Mouse (Mus musculus) right cerebral cortex, postnatal 4 days (tissue): ENCODE measurements around the gene S1pr4.

ENCODE experiments used
- DNase-seq: peaks from one replicate; pipeline ENCODE4 v3.0.0-alpha.2; 2022

S1pr4 gene

GRCm38 (mm10) chr10:81518546-81518945 is 18.6 kb upstream of the S1pr4 start:
- DNase-seq: peak; percentile 70

DNA sequence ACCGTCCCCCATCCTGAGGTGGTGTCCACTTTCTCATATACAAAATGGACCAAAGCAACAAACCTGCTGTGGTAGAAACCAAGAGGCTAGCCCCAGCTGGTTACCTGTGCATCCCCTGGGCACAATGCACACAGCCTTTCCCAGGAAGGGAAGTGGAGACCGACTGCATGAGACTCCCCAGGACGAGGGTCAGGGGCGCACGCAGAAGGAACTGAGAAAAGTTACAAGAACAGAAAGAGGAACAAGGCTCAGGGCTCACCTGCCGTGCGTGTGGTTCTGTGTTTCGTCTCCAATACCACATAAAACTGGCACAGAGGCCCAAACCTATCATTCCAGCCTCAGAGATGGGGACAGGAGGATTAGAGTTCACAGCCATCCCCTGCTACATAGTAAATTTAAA is 17.3 kb upstream of the S1pr4 start:
- DNase-seq: no peak

- DNase-seq: no peak
Observed at GRCm38 (mm10) chr10:81513798-81514197, 13.9 kb upstream of the S1pr4 start.

- no peak for DNase-seq
Observed at GRCm38 (mm10) chr10:81510246-81510810, 10.4 kb upstream of the S1pr4 start.

DNA sequence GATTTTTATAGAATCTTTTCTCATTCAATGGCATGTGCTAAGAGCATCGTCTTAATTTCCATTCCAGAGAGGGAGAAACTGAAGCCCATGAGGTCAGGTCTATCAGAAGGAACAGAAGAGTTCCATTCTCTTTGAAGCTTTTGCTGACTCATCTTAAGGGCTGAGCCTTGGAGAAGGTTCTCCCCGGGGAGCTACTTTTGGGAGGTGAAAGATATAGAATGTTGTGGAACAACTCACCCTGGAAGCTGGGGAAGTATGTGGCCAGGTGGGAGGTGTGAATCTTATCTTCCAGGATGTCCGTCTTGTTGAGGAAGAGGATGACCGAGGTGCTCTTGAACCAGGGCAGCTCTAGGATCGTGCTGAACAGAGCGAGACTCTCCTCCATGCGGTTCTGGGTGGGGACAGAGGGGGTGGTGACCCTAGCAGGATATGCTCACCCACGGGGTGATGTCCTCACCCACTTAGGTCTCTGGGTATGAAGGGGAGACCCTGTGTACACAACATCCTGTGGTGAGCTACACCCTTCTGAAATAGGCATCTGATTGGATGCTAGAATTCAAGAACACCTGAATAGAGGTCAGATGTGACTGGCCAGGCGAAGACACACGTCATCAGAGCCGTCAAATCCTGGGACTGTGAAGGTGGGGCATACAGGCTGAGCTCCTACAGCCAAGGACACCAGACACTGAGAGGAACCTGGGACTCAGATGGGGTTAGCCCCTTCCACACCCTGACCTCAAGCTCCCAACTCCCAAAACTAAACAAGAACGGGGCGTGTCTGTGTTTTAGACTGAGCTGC is 8.0 kb upstream of the S1pr4 start:
- DNase-seq: no peak

DNA sequence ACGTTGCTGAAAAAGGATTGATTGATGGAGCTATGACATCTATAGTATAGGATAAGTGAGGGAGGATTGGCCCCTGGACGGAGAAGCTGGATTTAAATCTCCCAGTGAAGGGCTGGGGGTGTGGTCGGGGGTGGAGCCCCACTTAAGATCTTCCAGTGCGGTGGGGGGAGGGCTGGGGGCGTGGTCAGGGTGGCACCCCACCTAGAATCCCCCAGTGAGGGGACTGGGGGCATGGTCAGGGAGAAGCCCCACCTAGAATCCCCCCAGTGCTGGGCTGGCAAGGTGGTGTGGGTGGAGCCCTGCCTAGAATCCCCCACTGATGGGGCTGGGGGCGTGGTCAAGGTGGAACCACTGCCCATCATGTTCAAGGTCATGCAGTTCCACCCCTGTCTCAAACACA is 7.2 kb upstream of the S1pr4 start:
- no peak for DNase-seq

DNA sequence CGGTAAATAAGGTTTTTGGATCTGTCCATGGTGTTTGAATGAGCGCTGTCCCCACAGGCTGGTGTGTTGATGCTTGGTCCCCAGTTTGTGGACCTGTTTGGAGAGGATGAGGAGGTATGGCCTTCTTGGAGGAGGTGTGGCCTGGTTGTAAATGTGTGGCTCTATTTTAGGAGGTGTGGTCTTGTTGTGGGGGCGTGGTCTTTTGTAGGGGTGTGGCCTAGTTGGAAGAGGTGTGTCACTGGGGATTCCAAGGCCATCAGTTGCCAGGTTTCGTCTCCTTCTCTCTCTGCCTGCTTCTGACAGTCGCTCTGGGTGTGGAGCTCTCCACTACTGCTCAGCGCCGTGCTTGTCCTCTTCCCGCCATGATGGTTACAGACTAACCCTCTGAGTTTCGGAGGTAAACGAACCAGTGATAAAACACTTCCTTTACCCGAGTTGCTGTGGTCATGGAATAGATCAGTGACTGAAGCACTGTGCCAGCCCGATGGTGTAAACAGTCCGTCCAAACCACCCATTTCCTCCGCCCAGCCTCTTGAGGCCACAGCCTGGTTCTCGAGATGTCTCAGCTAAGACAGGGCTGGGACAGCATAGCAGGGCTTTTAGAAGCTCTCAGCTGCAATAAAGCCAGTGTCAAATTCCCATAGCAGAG is 5.2 kb upstream of the S1pr4 start:
- no peak for DNase-seq

DNA sequence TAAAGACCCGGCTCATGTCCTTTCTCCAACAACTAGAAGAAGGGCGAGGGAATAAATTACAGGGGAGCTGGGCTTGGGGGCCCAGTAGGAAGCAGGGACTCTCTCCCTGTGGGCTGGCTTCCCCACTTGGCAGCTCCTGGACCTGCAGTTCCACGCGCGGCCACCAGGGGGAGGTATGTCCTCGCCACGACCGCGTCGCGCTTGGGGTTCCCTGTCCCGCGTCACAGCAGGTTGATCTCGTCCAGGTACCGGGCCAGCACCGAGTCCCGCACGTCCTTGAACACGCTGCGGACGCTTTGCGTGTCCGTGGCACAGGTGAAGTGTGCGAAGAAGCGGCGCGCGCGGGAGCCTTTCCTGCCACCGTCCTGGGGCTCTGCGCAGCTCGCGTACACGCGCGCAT is 2.7 kb upstream of the S1pr4 start:
- DNase-seq: peak; percentile 97

GRCm38 (mm10) chr10:81501863-81502262 is 1.9 kb upstream of the S1pr4 start:
- DNase-seq: no peak

GRCm38 (mm10) chr10:81499250-81499901 is 556 bp downstream of the S1pr4 start:
- no peak for DNase-seq

DNA sequence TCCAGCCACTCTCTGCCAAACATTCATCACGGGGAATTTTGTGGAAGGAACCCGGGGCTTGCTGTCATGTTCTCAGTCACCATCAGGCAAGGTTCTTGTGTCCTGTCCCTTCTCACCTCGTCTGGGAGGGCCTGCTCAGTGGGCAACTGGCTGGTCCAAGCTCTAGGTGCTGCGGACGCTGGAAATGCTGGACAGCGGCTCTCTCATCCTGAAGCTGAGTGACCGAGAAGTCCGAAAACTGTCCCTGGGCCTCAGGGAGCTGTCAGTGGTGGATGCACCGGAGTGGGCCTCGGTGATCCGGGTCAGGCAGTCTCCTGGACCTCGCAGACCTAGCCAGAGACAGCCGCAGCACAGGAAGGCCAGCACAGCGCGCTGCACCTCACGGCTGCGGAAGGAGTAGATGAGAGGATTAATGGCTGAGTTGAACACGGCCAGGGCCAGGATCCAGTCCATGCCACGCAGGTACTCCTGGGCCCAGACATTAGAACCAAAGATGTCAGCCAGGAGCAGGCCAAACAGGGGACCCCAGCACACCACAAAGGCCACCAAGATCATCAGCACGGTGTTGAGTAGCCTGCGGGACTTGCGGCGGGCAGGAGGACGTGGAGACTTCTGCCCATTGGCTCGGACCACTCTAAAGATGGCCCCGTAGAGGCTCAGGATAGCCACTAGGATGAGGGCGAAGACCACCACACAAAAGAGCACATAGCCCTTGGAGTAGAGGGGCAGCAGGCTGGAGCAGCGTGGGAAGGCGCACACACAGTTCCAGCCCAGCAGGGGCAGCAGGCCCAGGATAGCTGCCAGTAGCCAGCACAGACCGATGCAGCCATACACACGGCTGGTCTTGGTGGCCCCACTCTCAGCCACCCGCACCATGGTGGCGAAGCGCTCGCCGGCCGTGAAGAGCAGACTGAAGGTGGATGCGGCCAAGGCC is 1.3 kb downstream of the S1pr4 start:
- no peak for DNase-seq

DNA sequence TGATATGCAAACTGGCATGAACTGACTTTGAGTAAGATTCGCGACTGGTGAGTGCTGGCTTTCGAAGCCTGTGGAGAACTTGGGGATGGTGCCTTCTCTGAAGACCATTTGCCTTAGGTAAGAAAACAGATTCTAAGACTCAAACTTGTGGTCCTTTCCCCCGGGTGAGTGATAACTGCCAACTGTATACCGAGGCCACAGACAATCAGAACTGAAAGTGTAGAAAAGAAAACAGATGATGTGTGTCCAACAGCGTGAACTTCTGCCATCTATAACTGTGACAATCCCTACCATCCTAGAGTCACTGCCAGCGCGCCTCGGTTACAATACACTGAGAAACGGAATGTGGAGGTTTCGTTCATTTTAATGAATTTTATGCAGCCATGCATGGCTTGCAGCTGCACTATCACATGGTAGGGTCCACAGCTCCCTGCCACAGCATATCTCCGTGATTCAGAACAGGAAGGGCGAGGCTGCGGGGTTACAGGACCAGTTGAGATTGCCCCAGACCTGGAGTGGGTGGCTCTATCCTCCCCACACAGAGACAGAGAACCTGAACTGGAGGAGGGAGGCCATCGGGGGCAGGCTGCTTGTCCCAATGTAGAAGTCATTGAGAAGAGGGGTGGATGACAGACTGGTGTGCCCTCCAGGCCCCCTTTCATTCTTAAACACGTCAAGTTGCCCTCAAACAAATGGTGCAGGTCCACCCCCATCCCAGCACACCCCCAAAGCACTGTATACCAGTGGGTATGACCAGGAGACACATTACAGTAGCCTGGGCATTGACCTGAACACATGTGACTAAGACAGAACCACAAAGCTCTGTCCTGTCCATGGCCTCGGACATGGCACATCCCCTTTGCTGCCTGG is 2.3 kb downstream of the S1pr4 start:
- no peak for DNase-seq

DNA sequence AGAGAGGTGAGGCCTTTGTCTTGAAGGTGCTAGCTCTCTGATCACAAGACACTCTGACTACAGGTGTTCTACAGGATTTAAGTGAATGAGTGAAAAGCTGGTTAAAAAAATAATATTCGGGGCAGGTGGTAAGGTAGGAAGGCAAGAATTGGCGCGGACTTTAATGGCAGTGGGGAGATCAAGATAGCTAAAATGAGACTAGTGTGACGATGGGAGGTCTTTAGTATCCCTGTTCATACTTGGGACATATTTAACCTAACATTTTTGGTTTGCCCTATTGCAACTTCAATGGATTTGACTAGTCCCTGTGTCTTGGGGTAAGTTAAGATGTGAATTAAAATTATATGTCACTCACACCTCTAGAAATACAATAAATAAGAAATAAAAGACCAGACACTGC is 3.0 kb downstream of the S1pr4 start:
- DNase-seq: no peak

DNA sequence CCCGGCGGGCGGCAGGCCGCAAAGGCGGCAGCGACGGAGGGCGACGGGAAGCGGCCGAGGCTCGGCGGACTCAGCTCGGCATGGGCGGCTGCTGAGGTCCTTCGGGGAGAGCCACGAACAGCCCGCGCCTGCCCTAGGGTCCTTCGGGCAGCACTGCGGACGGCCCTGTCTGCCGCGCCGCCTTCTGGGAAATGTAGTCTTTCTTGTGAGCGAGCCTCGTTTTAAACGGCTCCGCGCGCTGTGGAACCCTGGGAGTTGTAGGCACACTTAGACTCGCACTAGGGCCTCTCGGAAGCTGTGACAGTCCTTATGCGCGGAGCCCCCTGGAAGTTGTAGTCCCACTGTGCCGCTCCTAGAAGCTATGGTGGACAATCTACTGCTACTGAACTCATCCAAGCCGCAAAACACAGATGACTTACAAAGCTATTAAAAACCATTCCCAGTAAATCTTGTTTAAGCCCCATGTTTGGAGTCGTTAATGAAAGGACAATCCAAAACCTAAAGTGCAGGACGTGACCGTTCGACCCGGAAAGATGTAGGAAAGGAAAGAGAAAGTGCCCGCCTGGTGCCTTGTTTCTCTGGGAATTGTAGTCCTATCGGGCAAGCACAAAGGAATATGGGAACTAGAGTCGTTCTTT is 3.5 kb downstream of the S1pr4 start, which contains the start of gene Ncln:
Gene Ncln (minus strand): TSS at position 129 of the 638 bp plus-strand sequence.
- DNase-seq: peak; percentile 96

DNA sequence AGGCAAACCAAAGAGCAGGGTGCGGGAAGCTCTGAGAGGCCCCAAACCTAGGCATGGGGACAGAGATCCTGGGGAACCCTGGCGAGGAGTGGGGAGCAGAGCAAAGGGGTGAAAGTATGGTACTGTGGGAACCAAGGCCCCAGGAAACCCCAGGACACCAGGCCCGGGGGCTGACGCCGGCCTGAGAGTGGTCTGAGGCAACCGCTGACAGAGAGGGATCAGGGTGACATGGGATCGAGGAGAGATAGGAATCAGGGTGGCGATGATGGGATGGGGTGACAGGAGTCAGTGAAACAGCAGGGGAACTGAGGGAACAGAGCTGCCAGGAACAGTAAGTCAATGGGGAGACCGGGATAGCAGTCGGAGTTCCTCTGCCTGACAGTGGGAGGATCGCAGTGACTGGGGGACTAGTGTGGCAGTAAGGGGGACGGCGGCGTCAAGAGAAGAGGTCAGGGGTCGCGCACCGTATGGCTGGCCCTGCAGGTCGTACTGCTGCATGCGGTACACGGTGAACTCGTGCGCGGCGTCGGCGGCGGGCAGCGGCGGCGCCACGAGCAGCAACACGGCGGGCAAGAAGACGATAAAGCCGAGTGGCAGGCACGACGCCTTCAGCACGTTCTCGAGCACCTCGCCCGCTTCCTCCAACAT is 4.2 kb downstream of the S1pr4 start:
- no peak for DNase-seq

DNA sequence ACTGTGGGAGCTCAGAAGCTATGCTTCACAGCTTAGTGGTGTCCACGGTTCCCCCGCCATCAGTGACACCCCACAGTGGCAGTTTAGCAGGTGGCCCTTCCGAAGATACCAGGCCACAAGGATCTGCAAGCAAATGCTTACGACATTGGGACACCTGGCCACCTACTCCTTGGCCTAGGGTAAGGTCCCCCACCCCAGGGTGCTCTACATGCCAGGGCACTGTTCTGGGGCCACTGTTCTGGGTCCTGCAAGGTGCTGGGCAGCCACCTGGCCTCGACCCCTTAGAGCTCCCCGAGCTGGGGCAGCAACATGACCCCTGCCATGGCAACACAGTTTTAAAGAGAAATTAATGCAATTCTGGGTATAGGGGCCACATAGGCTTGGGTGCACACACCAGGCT is 4.8 kb downstream of the S1pr4 start:
- DNase-seq: no peak

GRCm38 (mm10) chr10:81494260-81495041 is 5.5 kb downstream of the S1pr4 start:
- no peak for DNase-seq

- no peak for DNase-seq
Observed at GRCm38 (mm10) chr10:81493601-81494220, 6.2 kb downstream of the S1pr4 start.

DNA sequence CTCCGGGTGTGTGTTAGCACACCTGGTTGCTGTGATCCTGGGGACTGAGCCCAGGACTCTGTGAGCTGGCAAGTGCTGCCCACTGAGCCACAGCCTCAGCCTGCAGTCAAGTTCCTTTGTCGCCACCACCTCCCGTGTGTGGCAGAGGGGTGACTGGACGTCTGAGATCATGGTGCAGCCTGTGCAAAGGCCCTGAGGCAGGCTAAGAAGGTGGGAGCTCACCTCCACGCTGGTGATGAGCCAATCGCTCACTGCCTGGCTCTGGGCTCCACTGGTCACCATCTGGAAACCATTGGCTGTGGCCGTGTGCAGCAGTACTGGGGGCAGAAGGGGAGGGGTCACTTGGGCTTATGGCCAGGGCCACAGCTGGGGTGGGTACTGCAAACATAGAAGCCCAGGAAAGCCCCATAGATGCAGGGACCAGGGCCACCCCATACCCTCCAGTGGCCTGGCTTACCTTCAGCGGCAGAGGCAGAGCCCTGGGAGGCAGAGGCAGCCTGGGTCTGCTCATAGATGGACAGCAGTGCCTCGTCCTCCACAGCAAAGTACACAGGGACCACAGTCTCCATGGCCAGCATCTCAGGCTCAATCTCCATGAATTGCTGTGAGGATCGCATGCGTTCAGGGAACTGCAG is 7.2 kb downstream of the S1pr4 start:
- DNase-seq: no peak
